Mouse (Mus musculus): Measurements from ENCODE around the gene Tnks1bp1.
A peak's percentile ranks its signal among the peaks of the same experiment; 100 is the strongest.

Gene Tnks1bp1

DNA sequence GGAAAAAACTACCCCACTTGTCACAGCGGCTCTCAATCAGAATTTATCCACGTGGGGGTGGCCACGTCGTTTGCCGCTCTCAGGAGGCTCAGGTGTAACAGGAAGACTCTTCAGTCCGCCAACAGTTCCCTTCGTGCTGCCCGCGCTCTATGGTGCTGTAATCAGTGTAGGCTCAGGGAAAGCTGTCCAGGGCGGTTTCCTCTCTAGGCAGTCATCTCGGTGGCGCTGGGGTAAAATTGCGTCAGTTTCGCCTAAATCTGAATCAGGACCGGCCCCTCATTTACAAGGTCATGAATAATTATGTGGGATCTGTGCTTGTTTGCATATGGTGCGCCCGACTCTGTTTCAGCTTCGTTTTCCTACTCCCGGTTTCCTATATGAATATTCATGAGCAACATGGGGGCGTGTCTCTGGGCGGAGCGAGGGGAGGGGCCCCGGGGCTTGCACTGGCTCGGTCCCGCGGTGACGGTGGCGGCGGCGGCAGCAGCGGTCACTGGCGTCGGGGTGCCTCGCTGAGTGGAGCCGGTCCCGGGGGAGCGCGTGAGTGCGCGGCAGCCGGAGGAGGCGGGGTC, at the start of gene Tnks1bp1:
Gene Tnks1bp1, plus strand, starts transcription at position 427 of the 572 bp plus-strand sequence.
- peak; percentile 91 to 94 for DNase-seq (ENCODE audit: low read depth in 2 of 2, low spot score in 2 of 2)

DNA sequence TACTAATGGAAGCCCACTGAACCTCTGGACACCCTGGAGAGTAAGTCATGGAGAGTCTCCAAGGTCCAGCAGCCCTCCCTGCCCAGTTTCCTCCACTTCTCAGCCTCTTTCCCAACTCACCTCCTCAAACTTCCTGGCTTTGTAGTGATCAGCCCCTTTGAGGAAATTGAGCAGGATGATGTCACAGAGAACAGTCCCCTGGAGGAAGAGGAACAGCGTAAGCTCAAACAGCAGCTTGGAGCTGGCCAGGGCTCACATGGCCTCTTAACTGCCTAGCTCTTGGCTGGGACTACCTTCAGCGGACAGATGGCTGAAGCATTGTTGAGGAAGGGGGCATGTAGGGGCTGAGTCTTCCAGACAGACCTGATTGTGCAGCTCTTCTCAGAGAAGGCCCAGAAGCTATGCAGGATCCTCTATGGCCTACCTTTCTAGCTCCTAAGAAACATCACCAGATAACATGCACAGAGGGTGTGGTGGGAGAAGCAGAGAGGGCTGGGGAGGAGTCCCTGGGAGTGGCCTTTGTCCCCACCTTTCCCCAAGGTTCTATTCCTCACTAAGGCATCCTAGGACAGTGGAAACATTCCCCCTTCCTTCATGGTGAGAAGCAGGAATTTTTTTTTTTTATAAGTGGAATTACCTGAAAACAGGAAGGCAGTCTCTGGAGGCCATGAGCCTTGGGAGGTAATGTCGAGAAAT, 48.2 kb upstream of the Tnks1bp1 start:
- DNase-seq (ENCODE audit: low read depth in 2 of 2, low spot score in 2 of 2), result no peak

DNA sequence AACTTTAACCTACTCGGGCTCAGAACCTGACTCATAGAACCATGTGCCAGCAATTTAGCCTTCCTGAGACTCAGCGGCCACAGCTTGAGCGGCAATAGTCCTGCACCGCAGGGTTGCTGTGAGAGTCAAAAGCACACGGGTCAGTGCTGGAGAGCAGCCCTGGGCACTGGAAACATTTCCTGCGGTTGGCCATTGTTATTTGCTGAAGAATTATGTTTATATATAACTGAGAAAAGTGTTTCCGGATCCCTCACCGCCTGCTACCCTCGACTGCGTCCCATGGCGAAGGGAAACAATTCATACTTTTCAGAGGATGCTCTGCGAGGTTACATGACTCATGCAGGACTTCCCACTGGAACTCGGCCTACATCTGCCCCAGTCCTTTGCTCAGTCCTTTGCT, 46.3 kb upstream of the Tnks1bp1 start:
- no peak for DNase-seq (ENCODE audit: low read depth in 2 of 2, low spot score in 2 of 2)

DNA sequence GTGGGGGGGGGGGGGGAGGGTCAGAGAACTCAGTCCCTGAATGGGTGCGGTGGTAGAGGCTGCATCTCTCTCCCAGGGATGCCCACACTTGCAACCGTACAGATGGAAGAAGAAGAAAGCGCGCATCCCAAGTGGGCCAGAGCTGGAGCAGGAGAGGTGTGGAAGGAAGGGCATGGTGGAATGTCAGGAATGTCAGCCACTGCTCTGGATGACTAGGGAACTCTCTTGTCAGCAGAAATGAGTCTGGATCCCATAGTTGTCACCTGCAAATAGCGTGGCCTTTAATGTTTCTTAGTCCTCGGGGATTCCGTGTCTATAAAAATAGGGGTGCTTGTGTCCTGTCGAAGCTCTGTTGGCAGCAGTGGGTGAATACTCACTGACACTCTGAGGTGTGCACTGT, 45.2 kb upstream of the Tnks1bp1 start:
- no peak for DNase-seq (ENCODE audit: low read depth in 2 of 2, low spot score in 2 of 2)

DNA sequence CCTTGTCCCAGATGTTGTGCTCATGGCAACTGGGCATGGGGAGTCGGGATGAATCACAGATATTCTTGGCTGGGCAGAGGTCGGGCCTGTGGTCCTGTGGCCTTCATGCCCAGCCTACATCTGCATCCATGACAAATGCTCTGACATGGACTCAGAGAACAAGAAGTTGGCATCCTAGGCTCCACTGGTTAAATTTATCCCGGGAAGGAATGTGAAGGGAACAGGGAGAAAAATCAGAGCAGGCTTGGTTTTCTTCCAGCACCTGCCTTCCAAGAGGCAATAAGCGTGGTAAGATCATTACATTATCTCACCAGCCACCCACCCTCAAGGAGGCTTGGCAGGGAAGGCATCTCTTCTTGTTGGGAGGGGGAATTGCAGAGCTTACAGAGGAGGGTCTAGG, 43.5 kb upstream of the Tnks1bp1 start:
- DNase-seq (ENCODE audit: low read depth in 2 of 2, low spot score in 2 of 2), result no peak

DNA sequence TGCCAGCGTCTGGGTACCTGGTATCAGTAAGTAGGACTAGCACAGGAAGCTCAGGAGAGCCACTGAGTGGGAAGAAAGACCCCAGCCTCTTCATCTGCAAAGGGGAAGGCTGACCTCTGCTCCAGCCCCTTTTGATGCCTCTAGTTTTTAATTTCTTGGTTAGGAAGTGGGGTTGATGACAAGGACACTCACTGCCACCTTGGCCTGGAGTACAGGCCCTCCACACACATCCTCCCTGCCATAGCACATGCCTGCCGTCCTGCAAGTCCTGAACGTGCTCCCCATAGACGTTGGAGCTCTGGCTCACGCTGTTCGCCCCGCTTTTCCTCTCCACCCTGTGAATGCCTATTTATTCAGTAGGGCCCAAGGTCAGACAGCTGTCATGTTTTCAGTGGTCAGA, 41.2 kb upstream of the Tnks1bp1 start:
- no peak for DNase-seq (ENCODE audit: low read depth in 2 of 2, low spot score in 2 of 2)

DNA sequence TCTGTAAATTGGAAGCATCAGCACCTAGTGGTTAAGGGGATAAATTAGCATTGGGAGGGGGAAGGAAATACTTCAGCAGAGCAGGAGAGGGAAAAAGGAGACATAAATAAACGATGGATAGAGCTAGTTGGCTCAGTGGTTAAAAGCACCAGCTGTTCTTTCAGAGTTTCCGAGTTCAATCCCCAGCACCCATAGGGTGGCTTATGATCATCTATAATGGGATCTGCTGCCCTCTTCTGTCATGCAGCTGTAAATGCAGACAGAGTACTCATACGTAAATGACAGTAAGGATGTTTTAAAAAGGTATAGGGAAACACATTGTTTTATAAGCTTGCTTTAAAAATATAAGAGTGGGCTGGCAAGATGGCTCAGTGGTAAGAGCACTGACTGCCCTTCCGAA, 40.1 kb upstream of the Tnks1bp1 start:
- peak in 1 of 2 experiments; percentile 17 for DNase-seq (ENCODE audit: low read depth in 2 of 2, low spot score in 2 of 2)

DNA sequence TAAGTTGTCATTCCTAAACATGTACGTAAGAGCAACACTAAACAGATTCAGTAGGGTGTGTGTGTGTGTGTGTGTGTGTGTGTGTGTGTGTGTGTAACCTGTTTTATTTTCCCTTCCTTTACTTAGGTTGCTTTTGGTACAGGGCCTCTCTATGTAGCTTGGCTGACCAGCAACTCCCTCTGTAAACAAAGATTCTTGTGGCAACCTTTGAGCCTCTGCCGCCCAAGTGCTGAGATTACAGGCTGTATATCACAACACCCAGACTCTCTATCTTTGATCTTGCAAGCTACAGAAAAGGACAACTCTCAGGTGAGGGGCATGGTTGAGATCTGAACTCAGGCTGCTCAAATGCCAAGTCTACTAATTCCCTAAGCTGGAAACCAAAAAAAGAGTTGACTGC, 38.6 kb upstream of the Tnks1bp1 start:
- no peak for DNase-seq (ENCODE audit: low read depth in 2 of 2, low spot score in 2 of 2)

DNA sequence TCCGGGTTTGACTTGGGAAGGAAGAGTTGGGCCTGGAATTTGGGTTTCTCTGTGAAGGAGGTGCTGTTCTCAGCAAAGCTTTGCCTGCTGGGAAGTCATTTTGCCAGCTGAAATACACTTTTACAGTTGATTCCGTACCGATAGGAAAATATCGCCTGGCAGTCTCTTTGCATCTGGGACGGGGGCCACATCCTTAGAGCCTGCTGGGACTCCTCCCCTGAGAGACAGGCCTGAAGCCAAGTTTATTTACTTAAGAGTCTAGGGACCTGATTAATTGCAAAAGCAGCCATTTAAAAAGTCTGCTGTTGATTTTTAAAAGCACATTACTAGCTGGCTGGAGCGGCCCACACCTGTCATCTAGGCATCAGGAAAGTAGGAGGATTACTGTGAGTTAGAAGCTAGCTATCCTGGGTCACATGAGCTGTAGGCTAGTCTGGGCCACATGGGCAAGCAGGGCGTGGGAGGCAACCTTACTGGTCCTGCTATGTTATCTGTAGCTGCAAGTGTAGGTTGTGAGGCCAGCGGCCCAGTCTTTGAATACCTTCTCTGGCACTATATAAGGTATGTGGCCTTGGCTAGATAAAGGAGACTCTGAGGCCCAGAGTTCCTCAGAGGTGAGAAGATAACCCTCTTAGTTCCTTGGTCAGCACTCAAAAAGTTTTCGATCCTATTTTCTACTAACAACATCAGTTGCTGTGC, 35.8 kb upstream of the Tnks1bp1 start:
- DNase-seq (ENCODE audit: low read depth in 2 of 2, low spot score in 2 of 2), result no peak

DNA sequence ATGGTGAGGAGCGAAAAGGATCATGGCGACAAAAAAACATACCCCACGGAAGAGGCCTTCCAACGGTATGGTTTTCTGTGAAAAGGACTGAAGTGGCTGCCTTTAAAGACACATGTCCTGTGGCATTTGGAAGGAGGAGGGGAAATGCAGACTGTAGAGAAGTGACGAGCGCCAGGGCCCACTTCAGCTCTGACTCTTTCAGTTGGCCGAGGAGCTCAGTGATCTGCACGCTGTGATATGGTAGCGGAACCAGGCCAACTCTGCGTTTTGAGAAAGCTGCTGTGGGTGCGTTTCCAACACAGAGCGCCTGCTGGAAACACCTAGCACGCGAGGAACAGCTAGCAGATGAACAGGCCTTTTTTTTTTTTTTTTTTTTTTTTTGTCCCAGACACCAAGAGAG, 35.1 kb upstream of the Tnks1bp1 start:
- no peak for DNase-seq (ENCODE audit: low read depth in 2 of 2, low spot score in 2 of 2)

DNA sequence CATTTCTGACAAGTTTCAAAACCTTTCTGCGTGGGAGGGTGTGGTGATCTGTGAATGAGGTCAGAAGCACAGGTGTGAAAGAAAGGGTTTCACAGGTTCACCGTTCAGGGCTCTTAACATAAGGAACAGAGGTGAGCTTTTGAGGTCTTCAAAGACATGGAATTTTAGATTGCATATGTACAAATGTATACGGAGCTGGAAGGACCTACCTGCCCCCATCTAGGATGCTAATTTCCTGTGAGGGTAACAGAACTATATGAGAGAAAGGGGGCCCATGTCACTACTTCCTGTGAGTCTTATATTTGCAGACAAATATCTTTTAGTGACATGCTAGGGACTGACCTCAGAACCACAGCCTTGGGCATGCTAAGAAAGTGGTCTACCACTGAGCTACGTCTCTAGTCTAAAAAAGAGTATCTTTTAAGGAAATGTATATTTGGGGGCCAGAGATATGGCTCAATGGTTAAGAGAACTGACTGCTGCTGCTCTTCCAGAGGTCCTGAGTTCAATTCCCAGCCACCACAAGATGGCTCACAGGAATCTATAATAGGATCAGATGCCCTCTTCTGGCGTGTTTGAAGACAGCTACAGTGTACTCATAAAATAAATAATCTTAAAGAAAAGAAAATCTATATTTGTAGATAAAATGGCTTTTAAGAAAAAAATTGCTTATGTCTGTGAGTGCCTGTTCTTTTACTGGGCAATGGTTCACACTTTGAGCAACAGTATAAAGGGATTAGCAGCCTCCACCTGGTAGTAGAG, 33.8 kb upstream of the Tnks1bp1 start:
- peak in 1 of 2 experiments; percentile 21 for DNase-seq (ENCODE audit: low read depth in 2 of 2, low spot score in 2 of 2)

DNA sequence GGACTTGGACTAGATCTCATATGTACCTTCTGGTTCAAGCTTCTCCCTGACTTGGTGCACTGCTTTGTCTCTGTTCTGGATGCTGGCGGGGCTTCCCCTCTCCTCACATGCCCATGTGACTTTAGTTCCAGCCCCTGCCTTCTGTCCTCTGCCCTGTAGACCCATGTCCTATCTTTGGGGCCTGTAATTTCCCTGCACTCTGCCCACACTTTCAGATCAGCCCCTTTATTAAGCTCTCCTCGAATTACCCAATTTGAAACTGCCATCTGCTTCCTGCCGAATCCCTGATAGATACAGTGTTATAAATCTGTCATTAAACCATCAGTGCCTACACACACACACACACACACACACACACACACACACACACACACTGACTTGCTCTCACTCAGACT, 33.2 kb upstream of the Tnks1bp1 start:
- DNase-seq (ENCODE audit: low read depth in 2 of 2, low spot score in 2 of 2), result no peak

DNA sequence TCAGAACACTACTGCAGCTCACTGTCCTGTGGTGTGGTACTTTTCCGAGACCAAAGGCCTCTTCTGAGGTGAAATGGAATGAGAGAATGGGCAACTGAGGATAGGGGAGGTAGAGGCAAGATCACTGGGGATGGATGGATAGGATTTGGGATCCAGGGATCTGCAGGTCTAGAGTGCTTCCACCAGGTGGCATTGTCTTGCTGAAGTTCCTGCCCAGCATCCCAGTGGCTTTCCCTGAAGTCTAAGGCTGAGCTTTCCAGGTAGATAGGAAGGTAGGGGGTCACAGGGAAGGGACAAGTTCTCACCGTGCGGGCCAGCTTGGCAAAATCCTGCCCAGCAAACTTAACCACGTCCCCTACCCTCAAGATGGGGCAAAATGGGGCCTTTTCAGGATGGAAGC, 25.8 kb upstream of the Tnks1bp1 start:
- no peak for DNase-seq (ENCODE audit: low read depth in 2 of 2, low spot score in 2 of 2)

DNA sequence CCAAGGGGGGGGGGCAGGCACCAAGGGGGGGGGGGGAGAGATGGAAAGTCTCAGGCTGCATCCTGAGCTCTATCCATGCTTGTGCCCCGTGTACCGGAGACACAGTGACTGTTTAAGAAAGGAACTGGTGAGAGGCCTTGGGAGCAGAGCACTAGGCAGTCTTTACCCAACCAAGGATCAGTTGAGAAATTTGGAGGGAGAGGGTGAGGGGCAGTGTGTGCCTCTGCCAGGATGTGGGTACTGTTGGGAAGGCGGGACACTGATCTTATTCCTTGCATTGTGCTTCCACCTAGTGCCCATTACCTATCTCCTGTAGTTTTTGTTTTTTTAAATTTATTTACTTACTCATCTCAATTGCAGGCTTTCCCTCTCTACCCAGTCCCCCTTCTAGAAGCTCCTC, 21.6 kb upstream of the Tnks1bp1 start:
- DNase-seq (ENCODE audit: low read depth in 2 of 2, low spot score in 2 of 2), result no peak

DNA sequence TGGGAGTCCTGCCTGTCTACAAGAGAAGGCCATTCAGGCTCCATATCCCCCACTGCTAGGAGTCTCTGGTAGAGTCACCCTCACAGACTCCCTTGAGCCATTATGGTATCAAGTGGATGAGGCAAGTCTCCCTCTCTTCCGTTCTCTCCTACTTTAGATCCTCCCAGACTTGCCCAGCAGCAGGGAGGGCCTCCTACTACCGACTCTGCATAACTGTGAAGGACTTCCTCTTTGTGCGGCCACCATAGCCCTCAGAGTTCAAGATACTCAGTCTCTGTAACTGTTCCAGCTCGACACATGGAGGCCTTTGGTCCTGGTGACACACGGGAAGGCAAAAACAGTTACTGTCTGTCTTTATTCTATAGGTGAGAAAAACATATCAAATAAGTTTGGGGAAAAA, 20.5 kb upstream of the Tnks1bp1 start:
- DNase-seq (ENCODE audit: low read depth in 2 of 2, low spot score in 2 of 2), result no peak

DNA sequence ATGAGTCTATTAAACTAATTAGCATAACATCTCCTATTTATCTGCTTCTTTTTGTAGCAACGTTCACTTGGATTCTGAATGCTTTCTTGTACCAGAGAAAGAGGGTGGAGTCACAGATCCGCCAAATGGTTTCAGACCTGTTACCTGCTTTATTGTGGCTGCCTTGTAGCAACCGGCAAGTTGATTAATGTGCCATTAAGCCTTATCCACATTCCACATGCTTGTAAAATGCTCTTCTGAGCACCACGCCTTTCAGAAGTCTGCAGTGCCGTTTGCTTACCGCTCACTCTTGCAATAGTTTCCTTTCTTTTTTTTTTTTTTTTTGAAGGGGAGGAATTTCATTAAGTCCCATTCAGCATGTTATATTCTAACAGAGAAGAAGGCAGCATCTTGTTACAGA, 17.9 kb upstream of the Tnks1bp1 start:
- DNase-seq (ENCODE audit: low read depth in 2 of 2, low spot score in 2 of 2), result no peak

DNA sequence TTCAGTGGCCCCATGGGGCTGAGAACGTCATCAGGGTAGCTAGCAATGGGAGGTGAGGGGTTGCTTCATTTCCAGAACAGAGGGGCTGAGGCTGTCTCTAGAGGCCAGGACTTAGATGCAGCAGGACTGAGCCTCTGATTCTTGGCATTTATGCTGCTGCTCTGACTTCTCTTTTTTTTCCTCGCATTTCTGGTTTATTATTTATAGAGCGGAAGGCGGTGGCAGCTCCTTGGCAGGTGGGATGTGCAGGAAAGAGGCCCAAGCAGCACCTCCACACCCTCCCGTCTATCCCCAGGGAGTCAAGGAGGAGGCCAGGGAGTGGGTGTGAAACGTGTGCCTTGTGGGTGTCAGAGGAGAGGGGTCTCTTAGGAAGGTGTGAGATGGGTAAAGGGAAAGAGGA, 16.8 kb upstream of the Tnks1bp1 start:
- DNase-seq (ENCODE audit: low read depth in 2 of 2, low spot score in 2 of 2), result no peak

DNA sequence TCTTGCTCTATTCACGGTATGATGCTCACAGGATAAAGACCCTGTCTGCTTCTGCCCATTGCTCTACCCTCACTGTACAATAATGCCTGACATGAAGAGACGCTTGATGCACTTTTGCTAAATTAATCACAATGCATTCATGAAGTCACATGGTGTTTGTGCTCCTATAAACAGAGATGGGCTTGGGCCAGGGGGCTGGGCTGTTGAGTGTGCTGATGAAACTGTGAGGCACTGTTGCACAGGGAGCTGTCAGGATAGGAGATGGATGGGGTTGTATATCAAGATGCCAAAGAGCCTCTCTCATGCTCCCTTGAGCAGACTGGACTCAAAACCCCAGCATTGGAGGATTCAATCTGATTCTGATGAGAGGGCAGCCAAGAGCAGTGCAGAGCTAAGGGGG, 14.7 kb upstream of the Tnks1bp1 start:
- DNase-seq (ENCODE audit: low read depth in 2 of 2, low spot score in 2 of 2), result no peak

DNA sequence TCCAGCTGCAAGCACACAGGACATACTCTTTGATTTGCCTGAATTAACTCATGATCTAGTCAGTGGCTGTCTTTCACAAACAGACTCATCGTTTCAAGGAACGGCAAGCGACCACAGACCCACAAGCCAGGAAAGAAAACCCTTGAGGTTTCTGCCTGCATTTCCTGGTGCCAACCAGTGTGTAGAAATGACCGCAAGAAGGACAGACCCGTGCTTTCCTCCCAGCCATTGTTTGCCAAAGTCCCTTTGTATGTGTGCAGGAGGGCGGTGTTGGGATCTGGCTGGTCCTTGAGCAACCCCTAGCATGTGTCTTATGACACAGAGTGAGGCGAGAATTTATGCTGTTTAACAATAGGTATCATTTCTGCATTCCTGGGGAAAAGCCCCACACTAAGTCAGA, 13.7 kb upstream of the Tnks1bp1 start:
- DNase-seq (ENCODE audit: low read depth in 2 of 2, low spot score in 2 of 2), result no peak

DNA sequence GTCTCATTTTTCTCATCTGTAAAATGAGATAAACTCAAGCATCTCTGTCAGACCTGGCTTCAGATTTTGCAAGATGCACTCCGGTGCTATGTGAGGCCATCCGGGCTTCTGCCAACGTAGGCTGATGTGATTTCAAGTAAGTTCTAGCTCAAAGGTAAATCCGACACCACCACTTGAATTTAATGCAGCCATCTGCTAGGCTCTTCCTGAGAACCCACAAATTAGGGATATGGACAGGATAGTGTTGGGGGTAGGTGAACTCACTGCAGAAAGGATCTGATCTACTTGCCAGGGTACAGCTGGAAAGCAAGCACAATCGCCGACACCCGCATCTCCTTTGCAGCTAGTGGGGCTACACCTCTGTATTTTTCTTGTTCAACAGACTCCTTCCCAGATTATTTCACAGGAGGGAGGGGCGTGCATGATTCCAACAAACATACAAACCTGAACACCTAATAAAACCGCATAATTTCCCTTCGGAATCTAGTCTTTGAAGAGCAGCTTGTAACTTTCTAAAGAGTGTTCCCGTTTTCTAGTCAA, 11.2 kb upstream of the Tnks1bp1 start:
- DNase-seq (ENCODE audit: low read depth in 2 of 2, low spot score in 2 of 2), result no peak

All from CD8-positive naive resting alpha-beta T cell, adult 2 months (primary cell).